Mouse (Mus musculus) heart, embryonic 16.5 days (tissue): ENCODE results near the gene Il17rc. TPM values are rescaled to one million over a fixed set of nuclear protein-coding genes. Genes with fewer than 3 reads are reported as not detected.

Experiments used
- ATAC-seq: fragments of 200-750 bp; cut with Nextera tagmentation; replicated peaks from 2 replicates; pipeline ENCODE4 v1.8.0; 2017; ENCODE audit warnings: moderate number of reproducible peaks; ENCODE audit not compliant: insufficient read depth, low FRiP score; ENCODE audit errors: extremely low read depth
- H3K27ac ChIP-seq: fragments of 300-500 bp; sonication (generic); 2 replicates; pipeline ENCODE4 v1.5.1; 2014; ENCODE audit warnings: mild to moderate bottlenecking, low read length, control low read depth, moderate library complexity
- H3K27me3 ChIP-seq: fragments of 300-500 bp; sonication (generic); 2 replicates; pipeline ENCODE4 v1.6.1; 2014; ENCODE audit warnings: low read length, mixed read lengths; ENCODE audit not compliant: control insufficient read depth, insufficient read depth
- H3K36me3 ChIP-seq: fragments of 300-500 bp; sonication (generic); 2 replicates; pipeline ENCODE4 v1.6.1; 2014; ENCODE audit not compliant: control insufficient read depth, insufficient read depth
- H3K4me1 ChIP-seq: fragments of 300-500 bp; sonication (generic); 2 replicates; pipeline ENCODE4 v1.6.1; 2014; ENCODE audit warnings: low read length, mixed read lengths; ENCODE audit not compliant: control insufficient read depth, insufficient read depth
- H3K4me2 ChIP-seq: fragments of 300-500 bp; sonication (generic); 2 replicates; pipeline ENCODE4 v1.6.1; 2014; ENCODE audit warnings: low read depth, mild to moderate bottlenecking, control low read depth, low read length
- H3K4me3 ChIP-seq: fragments of 300-500 bp; sonication (generic); 2 replicates; pipeline ENCODE4 v1.5.1; 2014; ENCODE audit warnings: mild to moderate bottlenecking, control low read depth, low read length
- H3K9ac ChIP-seq: fragments of 300-500 bp; sonication (generic); 2 replicates; pipeline ENCODE4 v1.6.1; 2014; ENCODE audit warnings: low read length, control low read depth
- H3K9me3 ChIP-seq: fragments of 300-500 bp; sonication (generic); replicated peaks from 2 replicates; pipeline ENCODE4 v1.6.1; 2016; ENCODE audit warnings: low read length; ENCODE audit not compliant: control insufficient read depth
- WGBS: fragments of 180-500 bp; shearing (Covaris S2); extraction: QIAGEN DNeasy Blood & Tissue Kit; methylation state at CpG from one replicate; pipeline ENCODE4 v1.1.7; 2014; 5-methylcytosine and 5-hydroxymethylcytosine counted together
- polyA plus RNA-seq: library from polyadenylated mRNA; unstranded; fragments of >200 nt; fragmentation: Nextera tagmentation; extraction: Ambion mirVana; gene quantifications from 2 replicates; pipeline ENCODE4 v1.2.1, GENCODE M21; 2015

Il17rc gene
- polyA plus RNA-seq, 1 experiment from 2014 or later = 16.1 TPM

- Histone ChIP-seq H3K27me3 (peaks cover 3% of the 10 kb centered on the region), H3K9me3 (no peaks in the 10 kb centered on the region), H3K4me1 (peaks cover 19% of the 10 kb centered on the region), H3K9ac (no peak overlapping the region), H3K4me3 (no peak overlapping the region), H3K36me3 (no peaks in the 10 kb centered on the region), H3K27ac (no peak overlapping the region), H3K4me2 (no peak overlapping the region)
- no peak for ATAC-seq
- WGBS = 65% methylated on average over 3 of the region's 3 CpGs
Observed at GRCm38 (mm10) chr6:113468512-113468911, 2.7 kb upstream of the Il17rc start.

DNA sequence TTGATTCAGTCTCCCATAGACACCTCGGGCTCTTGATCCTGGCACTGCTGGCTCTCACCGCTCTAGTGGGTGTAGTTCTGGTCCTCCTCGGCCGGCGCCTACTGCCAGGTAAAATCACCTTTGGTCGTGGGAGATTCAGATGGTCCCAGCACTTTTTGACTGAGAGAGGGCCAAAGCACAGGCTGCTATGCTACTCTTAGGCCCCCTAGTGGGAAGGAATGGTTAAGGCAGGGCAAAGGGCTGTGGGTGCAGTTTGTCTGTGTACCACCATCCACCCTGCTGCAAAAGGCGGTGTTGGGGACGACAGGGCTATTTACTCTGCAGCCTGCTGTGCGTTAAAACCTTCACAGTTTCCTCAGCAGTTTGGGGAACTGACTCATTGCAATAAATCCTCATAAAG is 2.2 kb upstream of the Il17rc start:
- peak overlapping the region; percentile 46 for H3K4me3 ChIP-seq
- H3K36me3 ChIP-seq = no peaks in the 10 kb centered on the region
- peak overlapping the region; percentile 71 for H3K4me2 ChIP-seq
- no peaks in the 10 kb centered on the region for H3K9me3 ChIP-seq
- peaks cover 3% of the 10 kb centered on the region for H3K27me3 ChIP-seq
- peak overlapping the region; percentile 55 for H3K9ac ChIP-seq
- WGBS = 6% methylated on average over 9 of the region's 9 CpGs
- peak; percentile 64 for ATAC-seq
- peaks cover 19% of the 10 kb centered on the region for H3K4me1 ChIP-seq
- no peak overlapping the region for H3K27ac ChIP-seq

GRCm38 (mm10) chr6:113469432-113469831 is 1.8 kb upstream of the Il17rc start:
- peak overlapping the region; percentile 71 for H3K4me2 ChIP-seq
- H3K4me1 ChIP-seq = peaks cover 19% of the 10 kb centered on the region
- H3K9ac ChIP-seq = peak overlapping the region; percentile 55
- ATAC-seq = peak; percentile 56
- no peak overlapping the region for H3K27ac ChIP-seq
- H3K27me3 ChIP-seq = peaks cover 3% of the 10 kb centered on the region
- H3K36me3 ChIP-seq = no peaks in the 10 kb centered on the region
- H3K4me3 ChIP-seq = peak overlapping the region; percentile 46
- WGBS = 2% methylated on average over 29 of the region's 31 CpGs
- H3K9me3 ChIP-seq = no peaks in the 10 kb centered on the region

GRCm38 (mm10) chr6:113472061-113472460 is 834 bp downstream of the Il17rc start:
- Histone ChIP-seq H3K4me2 (peak overlapping the region; percentile 68), H3K4me3 (peak overlapping the region; percentile 49), H3K4me1 (peaks cover 19% of the 10 kb centered on the region), H3K27me3 (peaks cover 3% of the 10 kb centered on the region; the same call in 1 of the 2 replicates), H3K27ac (no peak overlapping the region; the same call in 1 of the 2 replicates), H3K36me3 (no peaks in the 10 kb centered on the region), H3K9me3 (no peaks in the 10 kb centered on the region), H3K9ac (no peak overlapping the region; the same call in 1 of the 2 replicates)
- no peak for ATAC-seq
- WGBS = 68% methylated on average over 10 of the region's 10 CpGs

GRCm38 (mm10) chr6:113473246-113473645 is 2.0 kb downstream of the Il17rc start:
- H3K4me2 ChIP-seq = no peak overlapping the region
- H3K27ac ChIP-seq = no peak overlapping the region
- peaks cover 19% of the 10 kb centered on the region for H3K4me1 ChIP-seq
- no peaks in the 10 kb centered on the region for H3K9me3 ChIP-seq
- ATAC-seq = no peak
- WGBS = 68% methylated on average over 2 of the region's 2 CpGs
- H3K36me3 ChIP-seq = no peaks in the 10 kb centered on the region
- H3K9ac ChIP-seq = no peak overlapping the region
- H3K4me3 ChIP-seq = no peak overlapping the region
- peaks cover 3% of the 10 kb centered on the region; the same call in 1 of the 2 replicates for H3K27me3 ChIP-seq

DNA sequence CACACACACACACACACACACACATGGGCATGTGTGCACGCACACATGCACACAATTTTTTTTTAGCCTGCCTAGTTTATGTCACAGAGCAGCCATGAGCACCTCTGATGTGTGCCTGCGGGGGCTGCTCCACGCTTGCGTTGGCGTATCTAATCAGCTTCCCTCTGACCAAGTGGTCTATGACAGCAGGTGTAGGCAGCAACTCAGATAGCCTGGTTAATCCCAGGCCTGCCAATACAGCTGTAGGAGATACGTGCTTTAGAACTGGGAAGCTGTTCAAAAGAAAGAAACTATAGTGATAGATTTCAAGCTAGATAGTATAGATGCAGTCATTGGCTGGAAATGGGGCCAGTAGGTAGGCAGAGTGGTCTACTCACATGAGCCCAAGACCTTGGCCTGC is 2.5 kb downstream of the Il17rc start:
- Histone ChIP-seq H3K9me3 (no peaks in the 10 kb centered on the region), H3K4me3 (no peak overlapping the region), H3K27ac (no peak overlapping the region), H3K9ac (no peak overlapping the region), H3K4me1 (peaks cover 19% of the 10 kb centered on the region), H3K4me2 (no peak overlapping the region), H3K27me3 (peaks cover 3% of the 10 kb centered on the region; the same call in 1 of the 2 replicates), H3K36me3 (no peaks in the 10 kb centered on the region)
- WGBS = 61% methylated on average over 6 of the region's 6 CpGs
- no peak for ATAC-seq

- Histone ChIP-seq H3K4me2 (no peak overlapping the region), H3K9me3 (no peaks in the 10 kb centered on the region), H3K27ac (no peak overlapping the region), H3K4me1 (peaks cover 19% of the 10 kb centered on the region), H3K4me3 (no peak overlapping the region), H3K27me3 (no peaks in the 10 kb centered on the region), H3K9ac (no peak overlapping the region), H3K36me3 (no peaks in the 10 kb centered on the region)
- 47% methylated on average over 7 of the region's 7 CpGs for WGBS
- ATAC-seq = no peak
Observed at GRCm38 (mm10) chr6:113477353-113477752, 6.1 kb downstream of the Il17rc start.

DNA sequence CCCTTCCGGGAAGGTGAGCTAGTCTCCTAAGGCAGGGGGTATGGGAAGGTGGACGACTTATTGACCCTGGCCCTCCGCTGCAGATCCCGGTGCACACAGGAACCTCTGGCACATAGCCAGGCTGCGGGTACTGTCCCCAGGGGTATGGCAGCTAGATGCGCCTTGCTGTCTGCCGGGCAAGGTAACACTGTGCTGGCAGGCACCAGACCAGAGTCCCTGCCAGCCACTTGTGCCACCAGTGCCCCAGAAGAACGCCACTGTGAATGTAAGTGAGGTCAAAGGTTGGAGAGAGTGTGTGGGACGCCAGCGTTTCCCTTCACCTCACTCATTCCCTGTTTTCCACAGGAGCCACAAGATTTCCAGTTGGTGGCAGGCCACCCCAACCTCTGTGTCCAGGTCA is 7.7 kb downstream of the Il17rc start:
- Histone ChIP-seq H3K9me3 (no peaks in the 10 kb centered on the region), H3K27me3 (no peaks in the 10 kb centered on the region)
- no peak for ATAC-seq

DNA sequence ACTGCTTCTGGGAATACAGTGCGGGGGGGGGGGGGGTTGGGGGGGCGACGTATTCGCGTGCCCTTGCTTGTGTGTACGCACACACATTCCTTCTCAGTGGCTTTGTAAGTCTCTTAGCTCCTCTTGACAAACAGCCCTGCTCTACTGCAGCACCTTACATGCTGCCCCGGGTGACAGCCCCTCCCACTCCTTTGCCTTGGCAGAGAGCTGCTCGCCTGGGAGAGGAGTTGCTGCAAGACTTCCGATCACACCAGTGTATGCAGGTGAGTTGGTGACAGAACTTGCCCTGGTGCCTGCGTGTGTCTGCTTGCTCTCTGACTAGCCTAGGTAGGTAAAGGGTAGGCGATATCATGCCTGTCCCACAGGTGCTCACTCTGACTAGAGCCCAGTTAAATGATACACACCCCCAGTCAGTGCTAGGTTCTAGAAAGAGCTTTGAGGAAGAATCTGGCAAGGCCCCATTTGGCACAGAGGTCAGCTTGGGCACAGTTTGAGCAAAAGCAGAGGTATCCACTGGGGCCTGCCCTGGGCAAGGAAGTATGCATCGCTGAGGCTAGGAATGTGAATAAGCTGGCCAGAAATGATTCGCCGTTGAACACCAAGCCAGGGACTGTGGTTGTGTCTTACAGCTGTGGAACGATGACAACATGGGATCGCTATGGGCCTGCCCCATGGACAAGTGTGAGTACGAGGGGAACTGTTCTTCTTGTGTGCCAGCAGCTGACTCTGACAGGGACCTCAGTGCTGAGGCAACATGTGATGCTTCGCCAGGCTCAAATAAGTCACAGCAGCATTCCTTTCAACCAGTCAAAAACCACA is 9.5 kb downstream of the Il17rc start:
- WGBS = 47% methylated on average over 18 of the region's 18 CpGs
- H3K4me1 ChIP-seq = peaks cover 23% of the 10 kb centered on the region
- no peak overlapping the region for H3K4me3 ChIP-seq
- no peak overlapping the region for H3K4me2 ChIP-seq
- no peaks in the 10 kb centered on the region for H3K9me3 ChIP-seq
- 0 out of 2 replicates have a peak overlapping the region, but pooled peaks have one; percentile 11 for H3K9ac ChIP-seq
- H3K27ac ChIP-seq = peak overlapping the region; percentile 79
- H3K36me3 ChIP-seq = no peaks in the 10 kb centered on the region
- 0 out of 2 replicates have a peak, but pooled peaks have one; percentile 2 for ATAC-seq
- no peaks in the 10 kb centered on the region for H3K27me3 ChIP-seq

More for the DNA sequence above, 7.7 kb downstream of the Il17rc start:
- Histone ChIP-seq H3K9ac (no peak overlapping the region), H3K36me3 (no peaks in the 10 kb centered on the region), H3K4me2 (no peak overlapping the region), H3K4me3 (no peak overlapping the region), H3K4me1 (peaks cover 21% of the 10 kb centered on the region), H3K27ac (no peak overlapping the region)
- 82% methylated on average over 10 of the region's 10 CpGs for WGBS
